Mouse (Mus musculus) monocyte, adult 2 months (primary cell): ENCODE data around the gene Rsrc1.
A peak's percentile ranks its signal among the peaks of the same experiment; 100 is the strongest.
"Not testable (repeated sequence)": the region's sequence is repeated elsewhere in the genome, so short reads cannot be mapped to it uniquely, and the experiment has no call there.

ENCODE experiments used
- DNase-seq, 2 experiments: peaks; one replicate each; pipeline ENCODE4 v3.0.0; 2022; ENCODE audit warnings: low spot score in 2 of 2, low read depth in 1 of 2

The Rsrc1 gene

GRCm38 (mm10) chr3:66983481-66983880, 2.3 kb downstream of the Rsrc1 start:
- DNase-seq, result no peak

GRCm38 (mm10) chr3:66985539-66986286, 4.5 kb downstream of the Rsrc1 start:
- DNase-seq, result peak; percentile 18 to 62

GRCm38 (mm10) chr3:66986287-66986560, 5.0 kb downstream of the Rsrc1 start:
- DNase-seq, result no peak

- DNase-seq, result no peak
Observed at GRCm38 (mm10) chr3:66996820-66997219, 15.6 kb downstream of the Rsrc1 start.

- DNase-seq, result no peak
Observed at GRCm38 (mm10) chr3:67036387-67037062, 55.3 kb downstream of the Rsrc1 start.

- no peak for DNase-seq
Observed at GRCm38 (mm10) chr3:67059755-67060154, 78.6 kb downstream of the Rsrc1 start.

GRCm38 (mm10) chr3:67070575-67071488, 89.6 kb downstream of the Rsrc1 start:
- no peak for DNase-seq

GRCm38 (mm10) chr3:67073653-67074052, 92.5 kb downstream of the Rsrc1 start:
- DNase-seq, result not testable (repeated sequence)

GRCm38 (mm10) chr3:67075484-67075883, 94.3 kb downstream of the Rsrc1 start:
- no peak for DNase-seq

- no peak for DNase-seq
Observed at GRCm38 (mm10) chr3:67084742-67085141, 103.6 kb downstream of the Rsrc1 start.

GRCm38 (mm10) chr3:67108428-67108827, 127.2 kb downstream of the Rsrc1 start:
- DNase-seq, result no peak

GRCm38 (mm10) chr3:67116317-67116716, 135.1 kb downstream of the Rsrc1 start:
- DNase-seq, result no peak

GRCm38 (mm10) chr3:67132521-67132920, 151.3 kb downstream of the Rsrc1 start:
- DNase-seq, result no peak

- DNase-seq, result no peak
Observed at GRCm38 (mm10) chr3:67135749-67136375, 154.7 kb downstream of the Rsrc1 start.

- DNase-seq, result no peak
Observed at GRCm38 (mm10) chr3:67144952-67145351, 163.8 kb downstream of the Rsrc1 start.

GRCm38 (mm10) chr3:67146280-67146679, 165.1 kb downstream of the Rsrc1 start:
- no peak for DNase-seq

- DNase-seq, result no peak
Observed at GRCm38 (mm10) chr3:67147246-67147645, 166.1 kb downstream of the Rsrc1 start.

GRCm38 (mm10) chr3:67197179-67197578, 216.0 kb downstream of the Rsrc1 start:
- DNase-seq, result no peak

- DNase-seq, result no peak
Observed at GRCm38 (mm10) chr3:67213047-67213457, 231.9 kb downstream of the Rsrc1 start.

- DNase-seq, result no peak
Observed at GRCm38 (mm10) chr3:67232617-67233241, 251.5 kb downstream of the Rsrc1 start.

GRCm38 (mm10) chr3:67242451-67242850, 261.3 kb downstream of the Rsrc1 start:
- DNase-seq, result not testable (repeated sequence)
